Mouse (Mus musculus) lung, adult 2 months (tissue): ENCODE results near the gene Nfatc3.

ENCODE experiments used
- CTCF ChIP-seq: fragments of 200-500 bp; IDR thresholded peaks from 2 replicates; pipeline ENCODE4 v1.5.1; 2011; ENCODE audit warnings: mild to moderate bottlenecking, low read length, control low read depth; ENCODE audit not compliant: insufficient read depth
- POLR2A ChIP-seq: fragments of 200-500 bp; IDR thresholded peaks from 2 replicates; pipeline ENCODE4 v1.6.1; 2011; ENCODE audit warnings: low read depth, mild to moderate bottlenecking, control low read depth, low read length, borderline replicate concordance; ENCODE audit errors: extremely low read depth

DNA sequence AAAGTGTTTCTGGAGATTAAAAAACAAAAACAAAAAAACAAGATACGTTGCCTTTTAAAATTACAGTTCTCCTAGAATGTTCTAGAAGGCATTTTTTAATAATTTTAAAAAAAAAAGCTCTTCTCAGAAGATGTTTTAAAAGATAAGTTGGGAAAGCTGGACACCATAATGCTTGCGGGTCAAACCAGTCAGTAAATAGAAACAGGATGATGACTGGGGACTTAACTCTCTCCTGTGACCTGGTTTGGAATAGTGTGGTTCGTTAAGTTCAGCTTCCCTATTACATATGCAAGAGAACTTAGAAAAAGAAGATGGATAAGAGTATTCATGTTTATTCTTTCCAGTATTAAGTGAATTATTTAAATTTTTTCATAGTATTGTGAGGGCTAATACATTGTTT lies 1.9 kb downstream of the Nfatc3 start:
- TF ChIP-seq CTCF (no peak), POLR2A (no peak)
